Mouse (Mus musculus) forebrain, postnatal 0 days (tissue): ENCODE measurements around the gene Cdc14b. TPM values are rescaled to one million over a fixed set of nuclear protein-coding genes. Genes with fewer than 3 reads are reported as not detected.
A peak's percentile ranks its signal among the peaks of the same experiment; 100 is the strongest.

ENCODE experiments used
- ATAC-seq: fragments of 200-750 bp; cut with Nextera tagmentation; 2 replicates; pipeline ENCODE4 v1.8.0; 2017; ENCODE audit warnings: mild to moderate bottlenecking, moderate library complexity
- DNase-seq: peaks from one replicate; pipeline ENCODE4 v3.0.0-alpha.2; 2015
- H3K27ac ChIP-seq: fragments of 300-500 bp; sonication (generic); 2 replicates; pipeline ENCODE4 v1.5.1; 2014; ENCODE audit warnings: low read depth, mild to moderate bottlenecking, antibody characterized with exemption, low read length, moderate library complexity, mixed read lengths
- H3K27me3 ChIP-seq: fragments of 300-500 bp; sonication (generic); 2 replicates; pipeline ENCODE4 v1.6.1; 2014; ENCODE audit warnings: mild to moderate bottlenecking, low read length, mixed read lengths; ENCODE audit not compliant: insufficient read depth
- H3K36me3 ChIP-seq: fragments of 300-500 bp; sonication (generic); 2 replicates; pipeline ENCODE4 v1.6.1; 2014; ENCODE audit warnings: mild to moderate bottlenecking, moderate library complexity; ENCODE audit not compliant: insufficient read depth
- H3K4me1 ChIP-seq: fragments of 300-500 bp; sonication (generic); 2 replicates; pipeline ENCODE4 v1.6.1; 2014; ENCODE audit warnings: antibody characterized with exemption; ENCODE audit not compliant: insufficient read depth
- H3K4me2 ChIP-seq: fragments of 300-500 bp; sonication (generic); 2 replicates; pipeline ENCODE4 v1.6.1; 2014; ENCODE audit warnings: low read depth, mild to moderate bottlenecking, moderate library complexity
- H3K4me3 ChIP-seq: fragments of 300-500 bp; sonication (generic); 2 replicates; pipeline ENCODE4 v1.5.1; 2014; ENCODE audit warnings: low read depth, low read length, mixed read lengths
- H3K9ac ChIP-seq: fragments of 300-500 bp; sonication (generic); 2 replicates; pipeline ENCODE4 v1.6.1; 2014; ENCODE audit warnings: mild to moderate bottlenecking
- H3K9me3 ChIP-seq: fragments of 300-500 bp; sonication (generic); 2 replicates; pipeline ENCODE4 v1.6.1; 2016; ENCODE audit warnings: low read length
- CTCF ChIP-seq: sonication (generic); IDR thresholded peaks from 2 replicates; pipeline ENCODE4 v1.5.1; 2016; ENCODE audit warnings: antibody characterized with exemption, control low read depth, low read depth
- WGBS: fragments of 180-500 bp; shearing (Covaris S2); extraction: QIAGEN DNeasy Blood & Tissue Kit; methylation state at CpG from one replicate; pipeline ENCODE4 v1.1.7; 2014; 5-methylcytosine and 5-hydroxymethylcytosine counted together
- polyA plus RNA-seq: library from polyadenylated mRNA; unstranded; fragments of >200 nt; fragmentation: Nextera tagmentation; extraction: Ambion mirVana; gene quantifications from 2 replicates; pipeline ENCODE4 v1.2.1, GENCODE M21; 2015
- total RNA-seq: library from RNA; depleted of rRNA; stranded (reverse); fragments of >200 nt; gene quantifications from 2 replicates; pipeline ENCODE4 v1.2.3, GENCODE M21; 2014

Cdc14b gene
- total and polyA plus RNA-seq, 2 experiments from 2014 or later, result 0.75 to 3.0 TPM

GRCm38 (mm10) chr13:64312916-64313289 lies 37.8 kb upstream of the Cdc14b start:
- Histone ChIP-seq H3K4me3 (peak overlapping the region; percentile 68), H3K9me3 (no peaks in the 10 kb centered on the region), H3K9ac (peak overlapping the region; percentile 59), H3K27me3 (no peaks in the 10 kb centered on the region), H3K4me2 (peak overlapping the region; percentile 63), H3K36me3 (no peaks in the 10 kb centered on the region), H3K27ac (no peak overlapping the region), H3K4me1 (peaks cover 9% of the 10 kb centered on the region)
- TF ChIP-seq CTCF, result no peak
- WGBS, result 0% methylated on average over 2 of the region's 2 CpGs
- DNase-seq (no peak), ATAC-seq (peak; percentile 36)

- no peaks in the 10 kb centered on the region for H3K36me3 ChIP-seq
- H3K4me2 ChIP-seq, result peak within 1 kb of the TSS; percentile 63
- peaks cover 9% of the 10 kb centered on the region for H3K4me1 ChIP-seq
- H3K27ac ChIP-seq, result peak within 1 kb of the TSS; percentile 79
- H3K9me3 ChIP-seq, result no peaks in the 10 kb centered on the region
- ATAC-seq, result peak; percentile 89
- H3K9ac ChIP-seq, result peak within 1 kb of the TSS; percentile 59
- DNase-seq, result peak; percentile 86
- peak within 1 kb of the TSS; percentile 68 for H3K4me3 ChIP-seq
- TF ChIP-seq CTCF, result peak; percentile 57
- H3K27me3 ChIP-seq, result no peaks in the 10 kb centered on the region
- WGBS, result under 1% methylated on average over 64 of the region's 74 CpGs
Observed at GRCm38 (mm10) chr13:64312024-64312915, 37.2 kb upstream of the Cdc14b start, which contains the start of gene Aaed1. Gene Aaed1 (minus strand): TSS chr13:64312710.

- H3K27me3 ChIP-seq, result no peaks in the 10 kb centered on the region
Observed at GRCm38 (mm10) chr13:64311266-64311665, 36.2 kb upstream of the Cdc14b start.

GRCm38 (mm10) chr13:64310585-64310984 lies 35.5 kb upstream of the Cdc14b start:
- no peak for ATAC-seq
- Histone ChIP-seq H3K4me3 (no peak overlapping the region), H3K4me1 (peaks cover 9% of the 10 kb centered on the region), H3K27ac (no peak overlapping the region), H3K27me3 (no peaks in the 10 kb centered on the region), H3K9ac (no peak overlapping the region), H3K4me2 (no peak overlapping the region), H3K9me3 (no peaks in the 10 kb centered on the region), H3K36me3 (no peaks in the 10 kb centered on the region)
- no peak for DNase-seq
- TF ChIP-seq CTCF, result no peak
- WGBS, result 85% methylated on average over 6 of the region's 6 CpGs

More at GRCm38 (mm10) chr13:64311266-64311665, 36.2 kb upstream of the Cdc14b start:
- H3K4me2 ChIP-seq, result peak overlapping the region; percentile 63; the same call in 1 of the 2 replicates
- no peak overlapping the region for H3K9ac ChIP-seq
- H3K27ac ChIP-seq, result no peak overlapping the region
- 78% methylated on average over 1 of the region's 1 CpGs for WGBS
- no peaks in the 10 kb centered on the region for H3K36me3 ChIP-seq
- DNase-seq, result no peak
- peaks cover 9% of the 10 kb centered on the region for H3K4me1 ChIP-seq
- no peak for ATAC-seq
- no peaks in the 10 kb centered on the region for H3K9me3 ChIP-seq
- no peak for TF ChIP-seq CTCF
- peak overlapping the region; percentile 68; the same call in 1 of the 2 replicates for H3K4me3 ChIP-seq

DNA sequence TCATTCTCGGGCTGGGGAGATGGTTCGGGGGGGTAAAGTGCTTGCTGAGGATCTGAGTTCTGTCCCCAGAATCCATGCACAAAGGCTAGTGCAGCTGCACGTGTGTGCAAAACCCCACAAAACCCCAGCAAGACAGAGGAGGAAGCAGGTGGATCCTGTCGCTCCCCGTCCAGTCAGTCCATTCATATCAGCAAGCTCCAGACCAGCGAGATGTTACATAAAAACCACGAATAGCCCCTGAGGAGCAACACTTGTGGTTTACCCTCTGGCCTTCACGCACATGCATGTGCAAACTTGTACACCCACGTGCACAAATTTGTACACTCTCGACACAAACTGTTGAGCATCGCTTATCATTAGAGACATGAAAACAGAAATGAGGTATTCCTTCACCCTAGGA lies 34.8 kb upstream of the Cdc14b start:
- Histone ChIP-seq H3K9ac (no peak overlapping the region), H3K36me3 (no peaks in the 10 kb centered on the region), H3K9me3 (no peaks in the 10 kb centered on the region), H3K27ac (no peak overlapping the region), H3K4me2 (no peak overlapping the region), H3K27me3 (no peaks in the 10 kb centered on the region), H3K4me1 (peaks cover 9% of the 10 kb centered on the region), H3K4me3 (no peak overlapping the region)
- 87% methylated on average over 11 of the region's 11 CpGs for WGBS
- TF ChIP-seq CTCF, result no peak
- DNase-seq, result no peak
- no peak for ATAC-seq

DNA sequence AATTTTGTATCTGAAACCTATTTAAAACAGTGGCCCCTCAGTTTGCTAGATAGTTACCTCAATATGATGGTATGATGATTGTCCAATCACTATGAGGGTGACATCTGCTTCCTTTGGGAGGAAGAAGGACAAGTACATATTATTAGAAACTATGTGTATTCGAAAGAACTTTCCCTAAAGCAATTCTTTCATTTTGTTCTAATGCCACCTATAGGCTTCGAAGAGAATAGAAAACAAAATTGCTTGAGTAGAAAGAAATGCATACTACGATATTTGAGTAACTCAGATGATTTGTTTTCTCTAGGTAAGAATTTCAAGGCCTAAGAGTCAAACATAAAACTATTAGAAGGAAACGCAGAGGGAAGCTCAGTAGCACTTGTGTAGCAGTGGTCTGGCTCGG lies 33.9 kb upstream of the Cdc14b start:
- 64% methylated on average over 5 of the region's 5 CpGs for WGBS
- H3K27me3 ChIP-seq, result no peaks in the 10 kb centered on the region
- no peak overlapping the region for H3K4me2 ChIP-seq
- peak; percentile 52 for TF ChIP-seq CTCF
- H3K9ac ChIP-seq, result no peak overlapping the region
- peaks cover 9% of the 10 kb centered on the region for H3K4me1 ChIP-seq
- no peaks in the 10 kb centered on the region for H3K36me3 ChIP-seq
- no peak overlapping the region for H3K27ac ChIP-seq
- ATAC-seq (no peak), DNase-seq (peak; percentile 45)
- no peaks in the 10 kb centered on the region for H3K9me3 ChIP-seq
- H3K4me3 ChIP-seq, result no peak overlapping the region

GRCm38 (mm10) chr13:64307508-64307907 lies 32.4 kb upstream of the Cdc14b start:
- no peak overlapping the region for H3K4me2 ChIP-seq
- DNase-seq (no peak), ATAC-seq (no peak)
- WGBS, result 82% methylated on average over 5 of the region's 5 CpGs
- no peak overlapping the region for H3K27ac ChIP-seq
- H3K9me3 ChIP-seq, result no peaks in the 10 kb centered on the region
- peaks cover 5% of the 10 kb centered on the region; the same call in 1 of the 2 replicates for H3K4me1 ChIP-seq
- TF ChIP-seq CTCF, result no peak
- H3K9ac ChIP-seq, result no peak overlapping the region
- H3K4me3 ChIP-seq, result no peak overlapping the region
- H3K27me3 ChIP-seq, result no peaks in the 10 kb centered on the region
- no peaks in the 10 kb centered on the region for H3K36me3 ChIP-seq
